Mouse (Mus musculus): ENCODE results near the gene Pgap2. TPM values are rescaled to one million over a fixed set of nuclear protein-coding genes. Genes with fewer than 3 reads are reported as not detected.

Gene Pgap2
- polyA plus RNA-seq (2017; shearing (Covaris generic)) = 10 to 100 TPM; 36.9 to 65.3 TPM

GRCm38 (mm10) chr7:102209756-102210721, at the start of gene Pgap2, which contains the start of gene Nup98:
Gene Pgap2 (plus strand): TSS chr7:102210208.
Gene Nup98 (minus strand): TSS chr7:102210176.

GRCm38 (mm10) chr7:102255954-102256353, 45.9 kb downstream of the Pgap2 start, which contains the start of gene Rhog:
Gene Rhog (minus strand): TSS chr7:102256054.

DNA sequence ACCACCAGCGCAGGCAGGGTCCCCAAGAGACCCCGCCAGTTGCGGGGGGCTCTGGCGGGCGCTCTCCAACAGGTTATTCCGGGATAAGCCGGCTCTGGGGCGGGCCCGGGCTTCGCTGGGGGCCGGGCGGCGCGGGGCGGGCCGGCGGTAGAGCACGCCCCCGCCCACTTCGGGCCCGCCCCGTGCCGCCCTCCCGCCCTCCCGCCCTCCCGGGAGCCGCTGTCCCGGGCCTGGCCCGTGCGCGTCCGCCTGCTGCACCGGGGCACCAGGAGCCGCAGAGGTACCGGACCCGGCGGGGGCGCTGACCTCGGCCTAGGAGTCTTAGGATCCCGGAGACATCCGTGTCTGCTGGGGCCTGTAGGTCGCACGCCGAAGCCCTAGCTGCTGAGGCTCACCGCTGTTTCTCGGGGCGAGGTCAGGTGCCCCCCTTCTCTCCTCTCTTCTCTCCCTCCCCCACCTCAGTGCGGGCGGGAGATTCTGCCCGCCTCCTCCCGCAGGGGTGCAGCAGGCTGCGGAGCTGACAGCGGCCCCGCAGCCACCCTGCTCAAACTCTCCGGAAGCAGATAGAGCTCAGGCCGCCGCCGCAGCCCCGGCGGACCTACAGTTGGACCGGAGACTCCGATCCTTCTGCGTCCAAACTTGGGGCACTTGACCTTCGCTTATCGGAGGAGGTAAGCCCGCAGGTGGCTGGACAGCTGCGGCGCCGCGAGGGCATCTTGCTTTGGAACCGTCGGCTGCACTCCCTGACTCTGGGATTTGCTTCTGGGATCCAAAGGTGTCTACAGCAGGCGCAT, 57.8 kb downstream of the Pgap2 start, which contains the start of gene Stim1:
Gene Stim1, plus strand, starts transcription at position 206 of the 794 bp plus-strand sequence.

Other genes with a start within 250 kb of the Pgap2 start
- gene Il18bp, start 191.5 kb upstream of the Pgap2 start, polyA plus RNA-seq (2017; shearing (Covaris generic)) = 1 to 10 TPM; 6.1 to 7.1 TPM
- 10 to 100 TPM; 15.5 to 24.8 TPM for gene Rnf121, start 144.7 kb upstream of the Pgap2 start, polyA plus RNA-seq (2017; shearing (Covaris generic))
- gene Xndc1, start 144.7 kb upstream of the Pgap2 start, polyA plus RNA-seq (2017; shearing (Covaris generic)) = 10 to 100 TPM; 21.7 to 32.6 TPM
- 1 to 10 TPM; 1.1 to 1.4 TPM for gene Xntrpc, start 144.5 kb upstream of the Pgap2 start, polyA plus RNA-seq (2017; shearing (Covaris generic))
- gene Trpc2, start 127.1 kb upstream of the Pgap2 start, polyA plus RNA-seq (2017; shearing (Covaris generic)) = not detected
- gene Art1, start 108.5 kb upstream of the Pgap2 start, polyA plus RNA-seq (2017; shearing (Covaris generic)) = under 1 TPM; 0.24 to 0.78 TPM
- 1 to 10 TPM; 1.3 to 5.0 TPM for gene Art5, start 100.7 kb upstream of the Pgap2 start, polyA plus RNA-seq (2017; shearing (Covaris generic))
- under 1 TPM; 0.27 to 0.29 TPM for gene Chrna10, start 93.4 kb upstream of the Pgap2 start, polyA plus RNA-seq (2017; shearing (Covaris generic))
- gene Nup98, start within 50 bp of the Pgap2 start, polyA plus RNA-seq (2017; shearing (Covaris generic)) = 10 to 100 TPM; 29.5 to 30.4 TPM
- 100 to 1,000 TPM; 237 to 264 TPM for gene Rhog, start 45.8 kb downstream of the Pgap2 start, polyA plus RNA-seq (2017; shearing (Covaris generic))
- 10 to 100 TPM; 75.7 to 96.8 TPM for gene Stim1, start 57.6 kb downstream of the Pgap2 start, polyA plus RNA-seq (2017; shearing (Covaris generic))
- 10 to 100 TPM; 40.4 to 42.0 TPM for gene Rrm1, start 231.5 kb downstream of the Pgap2 start, polyA plus RNA-seq (2017; shearing (Covaris generic))

Measured in inflammation-experienced regulatory T-cells (primary cell).